Mouse (Mus musculus): ENCODE results near the gene Nup98. TPM values are rescaled to one million over a fixed set of nuclear protein-coding genes. Genes with fewer than 3 reads are reported as not detected.
A peak's percentile ranks its signal among the peaks of the same experiment; 100 is the strongest.

The Nup98 gene
- polyA plus RNA-seq, 1 experiment from 2014 or later = 16.9 TPM

DNA sequence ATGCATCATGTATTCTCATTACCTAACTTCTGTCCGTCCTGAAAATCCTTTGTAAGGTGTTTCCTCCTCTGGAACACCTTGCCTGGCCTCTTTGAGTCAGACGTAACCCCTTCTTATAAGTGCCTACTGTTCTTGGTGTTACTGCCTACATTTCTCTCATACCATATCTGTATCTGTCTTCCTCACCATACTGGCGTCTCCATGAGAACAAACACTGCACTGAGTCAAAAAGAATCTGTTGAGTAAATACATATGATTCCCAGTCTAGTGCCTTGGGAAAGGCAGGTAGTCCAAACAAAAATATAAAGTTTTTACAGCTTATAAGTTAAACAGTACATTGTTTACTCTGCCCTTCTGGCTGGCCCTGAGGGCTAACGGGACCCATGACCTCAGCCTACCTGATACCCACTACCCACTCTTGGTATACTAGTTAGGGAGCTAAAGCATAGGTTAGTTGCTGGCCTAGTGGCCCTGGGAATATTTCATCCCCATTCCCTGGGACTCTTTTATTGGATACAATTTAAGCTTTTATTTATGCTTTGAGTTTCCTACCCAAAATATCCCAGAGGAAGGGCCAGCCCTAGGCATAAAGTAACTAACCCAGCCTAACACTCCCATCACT, 18.2 kb upstream of the Nup98 start:
- 76% methylated on average over 4 of the region's 4 CpGs for WGBS (ENCODE audit: insufficient replicate concordance)
- Histone ChIP-seq H3K4me1 (replicated peaks) (peaks cover 15% of the 10 kb centered on the region), H3K4me2 (no peak overlapping the region), H3K36me3 (peaks cover 10% of the 10 kb centered on the region; the same call in 1 of the 2 replicates), H3K27me3 (no peaks in the 10 kb centered on the region), H3K27ac (no peak overlapping the region), H3K4me3 (replicated peaks) (no peak overlapping the region), H3K9me3 (replicated peaks) (no peaks in the 10 kb centered on the region), H3K9ac (no peak overlapping the region)
- ATAC-seq (ENCODE audit: low read depth) (no peak), DNase-seq (no peak)

DNA sequence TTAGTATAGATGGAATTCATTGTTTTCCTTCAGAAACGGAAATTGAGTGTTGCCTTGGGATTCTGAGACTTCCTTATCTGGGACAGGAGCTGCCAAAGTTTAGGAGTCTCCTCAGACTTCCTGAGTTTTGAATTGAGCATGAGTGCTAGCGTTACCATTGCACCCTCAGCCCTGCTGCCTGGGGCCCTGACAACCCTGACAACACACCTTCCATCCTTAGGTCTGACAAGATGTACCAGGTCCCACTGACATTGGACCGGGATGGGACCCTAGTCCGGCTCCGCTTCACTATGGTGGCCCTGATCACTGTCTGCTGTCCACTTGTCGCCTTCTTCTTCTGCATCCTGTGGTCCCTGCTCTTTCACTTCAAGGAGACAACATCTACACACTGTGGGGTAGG, 16.1 kb upstream of the Nup98 start:
- H3K4me1 ChIP-seq (replicated peaks) = peaks cover 26% of the 10 kb centered on the region
- no peak for DNase-seq
- no peaks in the 10 kb centered on the region for H3K27me3 ChIP-seq
- H3K4me3 ChIP-seq (replicated peaks) = no peak overlapping the region
- ATAC-seq (ENCODE audit: low read depth) = no peak
- H3K9me3 ChIP-seq (replicated peaks) = no peaks in the 10 kb centered on the region
- WGBS (ENCODE audit: insufficient replicate concordance) = 74% methylated on average over 6 of the region's 6 CpGs
- no peak overlapping the region for H3K4me2 ChIP-seq
- peaks cover 8% of the 10 kb centered on the region; the same call in 1 of the 2 replicates for H3K36me3 ChIP-seq
- no peak overlapping the region for H3K27ac ChIP-seq
- H3K9ac ChIP-seq = no peak overlapping the region

DNA sequence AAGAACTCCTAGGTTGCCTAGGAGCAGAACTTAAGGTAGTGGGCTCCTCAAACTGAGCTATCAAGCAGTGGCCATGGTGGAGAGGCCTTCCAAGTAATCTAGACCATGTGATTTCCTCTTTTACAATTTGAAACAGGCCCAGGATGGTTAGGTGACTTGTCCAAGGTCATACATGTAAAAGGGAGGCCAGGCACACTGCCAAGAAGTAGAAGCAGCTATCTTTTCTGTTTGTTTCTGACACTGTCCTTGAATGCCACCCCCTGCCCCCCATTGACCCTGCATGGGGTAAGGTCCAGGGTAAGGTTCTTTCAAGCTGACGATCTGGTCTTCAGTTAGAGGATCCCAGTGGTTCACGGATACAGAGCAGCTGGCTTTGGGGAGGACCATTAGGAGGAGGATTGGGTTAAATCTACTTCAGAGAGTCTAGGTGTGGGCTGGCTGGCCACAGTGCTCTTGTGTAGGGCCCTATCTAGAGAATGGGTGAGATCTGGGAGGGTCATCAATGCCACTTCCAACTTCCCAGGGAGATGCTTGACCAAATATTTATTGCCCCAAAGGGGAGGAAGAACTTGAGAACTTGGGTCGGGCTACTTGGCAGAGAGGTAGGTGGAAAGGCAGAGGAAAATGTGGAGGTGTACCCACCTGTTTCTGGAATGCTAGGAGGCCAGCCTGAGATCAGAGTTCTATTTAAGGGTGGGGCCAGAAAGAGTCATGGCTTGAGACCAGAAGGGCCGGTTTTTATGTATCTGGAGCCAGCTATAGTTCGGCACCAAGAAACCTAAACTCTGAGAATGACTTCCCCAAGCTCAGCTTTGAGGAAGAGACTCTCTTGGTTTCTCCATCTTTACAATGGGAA, 14.1 kb upstream of the Nup98 start:
- H3K27ac ChIP-seq = no peak overlapping the region
- peak overlapping the region; percentile 89 for H3K4me2 ChIP-seq
- no peaks in the 10 kb centered on the region for H3K27me3 ChIP-seq
- no peaks in the 10 kb centered on the region for H3K9me3 ChIP-seq (replicated peaks)
- H3K4me3 ChIP-seq (replicated peaks) = no peak overlapping the region
- H3K36me3 ChIP-seq = 0 out of 2 replicates have a peak, but pooled peaks cover 4% of the 10 kb centered on the region
- DNase-seq (no peak), ATAC-seq (ENCODE audit: low read depth) (no peak)
- H3K9ac ChIP-seq = no peak overlapping the region
- H3K4me1 ChIP-seq (replicated peaks) = peaks cover 26% of the 10 kb centered on the region
- WGBS (ENCODE audit: insufficient replicate concordance) = 74% methylated on average over 5 of the region's 5 CpGs

DNA sequence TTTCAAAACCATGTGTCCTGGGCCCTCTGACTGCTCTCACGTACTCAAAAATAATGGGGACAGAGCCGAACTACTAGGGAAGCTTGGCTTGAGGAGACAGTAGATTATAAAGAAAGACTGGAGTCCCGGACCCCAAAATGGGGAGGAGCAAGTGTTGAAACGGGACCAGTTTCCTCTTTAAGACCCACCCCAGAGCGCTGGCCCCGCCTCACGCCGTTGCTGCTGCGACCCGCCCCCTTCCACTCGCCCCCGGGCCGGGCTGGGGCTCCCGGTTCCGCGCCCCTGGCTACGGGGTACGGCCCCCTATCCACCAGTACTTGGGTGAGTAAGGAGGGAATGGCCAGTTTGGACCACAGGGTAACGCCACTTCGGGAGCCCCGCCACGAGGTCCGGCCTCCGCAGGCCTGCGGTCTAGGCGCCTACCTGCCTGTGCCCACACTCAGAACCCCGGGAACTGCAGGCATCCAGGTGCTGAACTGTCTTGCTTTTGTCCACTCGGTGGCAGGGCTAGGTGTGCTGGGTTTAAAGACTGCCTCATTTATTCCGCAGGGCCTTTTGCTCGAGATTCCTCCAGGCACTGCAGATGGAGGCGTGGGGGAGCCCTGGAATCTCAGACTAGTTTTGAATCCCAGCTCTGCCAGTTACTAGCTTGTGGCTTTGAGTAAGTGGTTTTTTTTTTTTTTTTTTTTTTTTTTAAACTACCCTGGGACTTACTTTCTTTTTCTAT, 13.0 kb upstream of the Nup98 start:
- H3K27me3 ChIP-seq = no peaks in the 10 kb centered on the region
- no peaks in the 10 kb centered on the region for H3K9me3 ChIP-seq (replicated peaks)
- DNase-seq (peak; percentile 61), ATAC-seq (ENCODE audit: low read depth) (peak; percentile 79)
- peak overlapping the region; percentile 89 for H3K4me2 ChIP-seq
- H3K9ac ChIP-seq = peak overlapping the region; percentile 73
- WGBS (ENCODE audit: insufficient replicate concordance) = 2% methylated on average over 31 of the region's 31 CpGs
- 0 out of 2 replicates have a peak, but pooled peaks cover 4% of the 10 kb centered on the region for H3K36me3 ChIP-seq
- H3K4me3 ChIP-seq (replicated peaks) = peak overlapping the region; percentile 72
- peak overlapping the region; percentile 21; the same call in 1 of the 2 replicates for H3K27ac ChIP-seq
- H3K4me1 ChIP-seq (replicated peaks) = peaks cover 26% of the 10 kb centered on the region

DNA sequence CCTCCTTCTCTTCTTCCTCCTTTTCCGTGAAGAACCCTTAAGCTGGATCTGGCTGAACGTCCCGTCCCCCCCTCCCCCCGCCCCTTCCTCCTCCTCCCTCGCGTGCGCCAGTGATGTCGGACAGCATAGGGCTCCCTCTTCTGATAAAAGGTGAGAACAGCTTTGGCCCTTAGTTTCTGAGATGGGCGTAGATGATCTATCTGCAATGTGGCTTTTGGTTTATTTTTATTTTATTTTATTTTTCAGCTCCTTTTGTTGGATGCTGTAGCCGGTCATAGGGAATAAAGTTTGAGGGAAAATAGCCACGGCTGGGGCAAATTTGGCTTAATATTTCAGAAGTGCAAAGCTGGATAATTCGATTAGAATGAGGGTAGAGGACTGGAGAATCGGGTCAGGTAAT, 12.4 kb upstream of the Nup98 start:
- H3K36me3 ChIP-seq = 0 out of 2 replicates have a peak, but pooled peaks cover 4% of the 10 kb centered on the region
- peak overlapping the region; percentile 89 for H3K4me2 ChIP-seq
- ATAC-seq (ENCODE audit: low read depth) (peak; percentile 56), DNase-seq (no peak)
- peak overlapping the region; percentile 73 for H3K9ac ChIP-seq
- peak overlapping the region; percentile 21; the same call in 1 of the 2 replicates for H3K27ac ChIP-seq
- H3K4me1 ChIP-seq (replicated peaks) = peaks cover 26% of the 10 kb centered on the region
- WGBS (ENCODE audit: insufficient replicate concordance) = under 1% methylated on average over 6 of the region's 13 CpGs
- H3K9me3 ChIP-seq (replicated peaks) = no peaks in the 10 kb centered on the region
- H3K27me3 ChIP-seq = no peaks in the 10 kb centered on the region
- peak overlapping the region; percentile 72 for H3K4me3 ChIP-seq (replicated peaks)

DNA sequence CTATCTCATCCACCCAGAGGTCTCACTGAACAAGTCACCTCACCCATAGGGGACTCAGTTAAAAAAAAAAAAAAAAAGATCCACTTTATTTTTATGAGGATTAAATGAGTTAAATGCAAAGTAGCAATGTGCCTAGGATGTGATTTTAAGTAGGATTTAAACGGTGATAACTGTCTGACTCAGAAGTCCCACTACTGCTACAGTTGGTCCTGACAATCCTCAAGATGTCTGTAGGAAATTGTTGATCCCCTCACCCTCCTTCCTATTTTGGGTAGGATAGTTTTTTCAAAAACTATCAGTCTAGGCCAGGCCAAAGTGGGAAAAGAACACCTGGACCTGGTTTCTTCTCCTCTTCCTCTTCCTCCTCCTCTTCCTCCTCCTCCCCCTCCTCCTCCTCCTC, 11.9 kb upstream of the Nup98 start:
- no peaks in the 10 kb centered on the region for H3K9me3 ChIP-seq (replicated peaks)
- peak overlapping the region; percentile 72; the same call in 1 of the 2 replicates for H3K4me3 ChIP-seq (replicated peaks)
- DNase-seq (no peak), ATAC-seq (ENCODE audit: low read depth) (peak; percentile 3; the same call in 1 of the 2 replicates)
- H3K9ac ChIP-seq = no peak overlapping the region
- H3K4me1 ChIP-seq (replicated peaks) = peaks cover 26% of the 10 kb centered on the region
- H3K4me2 ChIP-seq = peak overlapping the region; percentile 89
- no peaks in the 10 kb centered on the region for H3K36me3 ChIP-seq
- no peak overlapping the region for H3K27ac ChIP-seq
- WGBS (ENCODE audit: insufficient replicate concordance) = 38% methylated on average over 1 of the region's 1 CpGs
- no peaks in the 10 kb centered on the region for H3K27me3 ChIP-seq

DNA sequence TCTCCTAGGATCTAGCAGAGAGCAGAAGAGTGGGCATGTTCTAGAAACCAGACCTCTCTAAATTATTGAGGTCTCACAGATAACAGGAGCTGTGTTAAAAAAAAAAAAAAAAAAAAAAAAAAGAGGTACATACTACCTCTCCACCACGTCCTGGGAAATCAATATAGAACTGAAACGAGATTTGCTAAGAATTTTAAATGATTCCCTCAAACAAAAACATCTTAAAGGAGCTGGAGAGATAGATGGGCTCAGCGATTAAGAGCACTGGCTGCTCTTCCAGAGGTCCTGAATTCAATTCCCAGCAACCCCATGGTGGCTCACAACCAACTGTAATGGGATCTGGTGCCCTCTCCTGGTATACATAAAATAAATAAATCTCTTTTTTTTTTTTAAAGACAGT, 1.1 kb upstream of the Nup98 start:
- peak overlapping the region; percentile 88 for H3K27ac ChIP-seq
- 42% methylated on average over 3 of the region's 3 CpGs for WGBS (ENCODE audit: insufficient replicate concordance)
- H3K4me3 ChIP-seq (replicated peaks) = peak overlapping the region; percentile 92
- 0 out of 2 replicates have a peak, but pooled peaks cover 4% of the 10 kb centered on the region for H3K36me3 ChIP-seq
- DNase-seq (no peak), ATAC-seq (ENCODE audit: low read depth) (no peak)
- no peaks in the 10 kb centered on the region for H3K27me3 ChIP-seq
- H3K9me3 ChIP-seq (replicated peaks) = no peaks in the 10 kb centered on the region
- peak overlapping the region; percentile 79 for H3K9ac ChIP-seq
- peaks cover 27% of the 10 kb centered on the region for H3K4me1 ChIP-seq (replicated peaks)
- H3K4me2 ChIP-seq = peak overlapping the region; percentile 85

DNA sequence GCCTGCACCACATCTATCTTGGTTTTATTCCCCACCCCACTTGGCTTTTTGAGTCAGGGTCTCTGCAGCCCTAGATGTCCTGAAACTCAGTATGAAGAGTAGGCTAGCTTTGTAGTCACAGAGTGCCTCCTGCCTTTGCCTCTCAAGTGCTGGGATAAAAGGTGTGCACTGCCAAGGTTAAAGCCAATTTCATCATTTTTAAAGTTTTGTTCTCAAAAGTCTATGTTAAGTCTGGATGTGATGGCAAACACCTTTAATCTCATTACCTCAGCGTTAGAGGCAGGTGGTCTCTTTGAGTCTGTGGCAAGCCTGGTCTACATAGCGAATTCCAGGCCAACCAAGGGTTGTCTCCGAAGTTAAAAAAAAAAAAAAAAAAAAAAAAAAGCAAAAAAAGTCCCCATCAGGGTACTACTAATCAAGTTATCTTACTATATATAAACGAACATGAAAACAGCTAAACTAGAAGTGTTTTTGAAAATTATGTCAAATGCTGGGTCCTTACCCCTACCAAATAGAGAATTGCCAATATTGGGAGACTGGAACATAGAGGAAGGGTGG, 1.1 kb downstream of the Nup98 start:
- DNase-seq (no peak), ATAC-seq (ENCODE audit: low read depth) (no peak)
- no peaks in the 10 kb centered on the region for H3K27me3 ChIP-seq
- peak overlapping the region; percentile 92 for H3K4me3 ChIP-seq (replicated peaks)
- 32% methylated on average over 4 of the region's 4 CpGs for WGBS (ENCODE audit: insufficient replicate concordance)
- peak overlapping the region; percentile 91 for H3K9ac ChIP-seq
- no peaks in the 10 kb centered on the region for H3K9me3 ChIP-seq (replicated peaks)
- H3K4me2 ChIP-seq = peak overlapping the region; percentile 82
- peaks cover 46% of the 10 kb centered on the region for H3K4me1 ChIP-seq (replicated peaks)
- peaks cover 13% of the 10 kb centered on the region for H3K36me3 ChIP-seq
- H3K27ac ChIP-seq = peak overlapping the region; percentile 88

DNA sequence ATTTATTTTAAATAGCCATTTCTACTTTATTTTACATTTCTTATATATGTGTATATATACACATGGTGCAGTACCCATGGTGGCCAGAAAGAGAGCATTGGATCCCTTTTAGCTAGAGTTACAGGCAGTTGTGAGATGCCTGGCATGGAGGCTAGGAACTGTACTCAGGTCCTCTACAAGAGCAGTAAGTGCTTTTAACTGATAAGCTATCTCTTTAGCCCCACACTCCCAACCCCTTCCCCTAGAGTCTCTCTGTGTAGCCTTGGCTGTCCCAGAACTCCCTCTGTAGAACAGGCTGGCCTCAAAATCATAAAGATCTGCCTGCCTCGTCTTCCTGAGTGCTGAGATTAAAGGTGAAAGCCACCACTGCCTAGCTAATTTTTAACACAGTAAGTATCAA, 4.3 kb downstream of the Nup98 start:
- WGBS (ENCODE audit: insufficient replicate concordance) = 9% methylated on average over 1 of the region's 1 CpGs

DNA sequence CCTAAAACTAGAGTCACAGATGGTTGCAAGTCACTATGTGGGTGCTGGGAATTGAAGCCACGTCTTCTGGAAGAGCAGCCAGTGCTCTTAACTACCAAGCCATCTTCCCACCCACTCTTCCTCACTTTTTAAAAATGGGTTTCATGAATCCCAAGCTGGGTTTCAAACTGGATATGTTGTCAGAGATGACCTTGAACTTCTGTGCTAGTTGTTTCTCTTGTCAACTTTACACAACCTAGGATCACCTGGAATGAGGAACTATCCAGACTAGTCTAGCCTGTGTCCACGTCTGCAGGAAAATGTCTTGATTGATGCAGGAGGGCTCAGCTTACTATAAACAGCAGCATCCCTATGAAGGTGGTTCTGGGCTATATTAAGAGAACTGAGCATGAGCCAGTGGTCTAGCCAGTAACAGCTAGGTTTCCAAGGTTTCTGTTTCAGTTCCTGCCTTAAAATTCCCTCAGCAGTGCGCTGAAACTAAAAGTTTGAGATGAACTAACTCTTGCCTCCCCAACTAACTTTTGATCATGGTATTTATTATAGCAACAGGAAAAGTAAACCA, 5.6 kb downstream of the Nup98 start:
- Histone ChIP-seq H3K9me3 (replicated peaks) (no peaks in the 10 kb centered on the region), H3K4me2 (no peak overlapping the region), H3K9ac (no peak overlapping the region), H3K27ac (no peak overlapping the region; the same call in 1 of the 2 replicates), H3K27me3 (no peaks in the 10 kb centered on the region), H3K4me1 (replicated peaks) (peaks cover 56% of the 10 kb centered on the region), H3K4me3 (replicated peaks) (no peak overlapping the region), H3K36me3 (peaks cover 13% of the 10 kb centered on the region)
- 77% methylated on average over 3 of the region's 3 CpGs for WGBS (ENCODE audit: insufficient replicate concordance)
- ATAC-seq (ENCODE audit: low read depth) (no peak), DNase-seq (no peak)

More for the DNA sequence above, 4.3 kb downstream of the Nup98 start:
- no peaks in the 10 kb centered on the region for H3K27me3 ChIP-seq
- DNase-seq (peak; percentile 59), ATAC-seq (ENCODE audit: low read depth) (peak; percentile 32)
- H3K9ac ChIP-seq = no peak overlapping the region; the same call in 1 of the 2 replicates
- H3K9me3 ChIP-seq (replicated peaks) = no peaks in the 10 kb centered on the region
- peak overlapping the region; percentile 26 for H3K27ac ChIP-seq
- H3K4me2 ChIP-seq = peak overlapping the region; percentile 28
- H3K4me1 ChIP-seq (replicated peaks) = peaks cover 56% of the 10 kb centered on the region
- peaks cover 13% of the 10 kb centered on the region for H3K36me3 ChIP-seq
- no peak overlapping the region for H3K4me3 ChIP-seq (replicated peaks)

Data from liver, embryonic 13.5 days (tissue).